Mouse (Mus musculus) lung, postnatal 0 days (tissue): Measurements from ENCODE around the gene Schip1.

Experiments used
- CTCF ChIP-seq: IDR thresholded peaks from 2 replicates; pipeline ENCODE4 v1.5.1; 2016; ENCODE audit warnings: antibody characterized with exemption, mild to moderate bottlenecking
- EP300 ChIP-seq: IDR thresholded peaks from 2 replicates; pipeline ENCODE4 v1.6.1; 2016; ENCODE audit warnings: antibody characterized with exemption, mild to moderate bottlenecking, control low read depth

DNA sequence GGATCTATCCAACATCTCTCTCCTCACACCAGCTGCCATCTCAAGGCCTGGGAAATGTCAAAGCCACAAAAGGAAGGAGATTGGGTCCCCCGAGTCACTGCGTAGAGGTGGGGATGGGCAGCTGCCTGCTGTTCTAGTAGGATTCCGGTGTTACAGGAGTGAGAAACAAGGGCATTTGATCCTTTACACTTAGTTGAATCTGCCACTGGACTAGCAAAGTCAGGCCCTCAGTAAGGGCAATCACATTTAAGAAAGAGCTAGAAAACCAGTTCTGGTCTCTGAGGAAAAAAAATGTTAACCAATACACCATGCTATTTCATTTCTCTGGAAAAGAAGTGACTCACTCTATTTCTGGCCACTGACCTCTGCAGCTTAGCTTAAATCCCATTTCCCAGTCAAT lies 566.2 kb downstream of the Schip1 start:
- no peak for TF ChIP-seq CTCF
- TF ChIP-seq EP300: no peak
